Mouse (Mus musculus): ENCODE data around the gene Olfr170.
"Not testable (repeated sequence)": the region's sequence is repeated elsewhere in the genome, so short reads cannot be mapped to it uniquely, and the experiment has no call there.

Gene Olfr170

GRCm38 (mm10) chr16:19611782-19612181, at the start of gene Olfr170:
Gene Olfr170, minus strand, starts transcription at chr16:19611882.
- not testable (repeated sequence) for DNase-seq (ENCODE audit: extremely low read depth, low read depth, low spot score)

DNA sequence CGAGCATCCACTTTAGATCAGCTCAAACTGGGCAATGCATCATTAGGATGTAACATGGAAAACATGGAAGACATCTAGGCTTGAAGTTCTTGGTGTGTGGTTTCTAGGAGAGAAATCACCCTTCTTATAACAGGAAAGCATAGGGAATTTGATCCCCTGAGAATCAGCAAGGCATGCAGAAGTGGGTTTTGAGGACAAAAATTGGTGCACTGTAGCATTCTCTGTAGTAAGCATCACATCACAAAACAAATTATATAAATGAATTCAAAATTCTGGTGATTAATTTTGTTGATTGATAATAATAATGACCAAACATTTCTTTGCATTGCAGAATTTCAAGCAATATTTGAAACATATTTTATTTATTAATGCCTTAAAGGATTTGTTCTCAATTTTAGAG, 18.1 kb upstream of the Olfr170 start, which contains the start of gene Olfr171:
TSS of gene Olfr171 (minus strand) at position 101 of the 400 bp plus-strand sequence.
- DNase-seq (ENCODE audit: extremely low read depth, low read depth, low spot score), result no peak

GRCm38 (mm10) chr16:19603166-19603565, 8.5 kb downstream of the Olfr170 start:
- DNase-seq (ENCODE audit: extremely low read depth, low read depth, low spot score), result no peak

DNA sequence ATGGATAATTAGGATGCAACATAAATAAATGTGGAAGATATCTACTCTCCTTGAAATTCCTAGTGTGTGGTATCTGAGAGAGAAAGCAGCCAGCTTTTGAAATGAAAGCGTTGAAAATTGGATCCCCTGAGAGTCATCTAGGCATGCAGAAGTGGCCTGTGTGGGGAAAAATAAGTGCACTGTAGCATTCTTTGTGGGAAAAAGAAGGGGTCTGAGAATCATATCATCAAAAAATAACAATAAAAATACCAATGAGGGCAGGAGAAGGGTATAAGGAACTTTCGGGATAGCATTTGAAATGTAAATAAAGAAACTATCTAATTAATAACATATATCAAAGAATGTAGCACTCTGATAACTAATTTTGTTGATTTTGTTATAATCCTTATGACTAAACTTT, 40.0 kb downstream of the Olfr170 start, which contains the start of gene Olfr169:
TSS of gene Olfr169 (minus strand) at position 101 of the 400 bp plus-strand sequence.
- not testable (repeated sequence) for DNase-seq (ENCODE audit: extremely low read depth, low read depth, low spot score)

Data from fat pad, adult 2 months (tissue).